Mouse (Mus musculus) kidney, embryonic 14.5 days (tissue): Measurements from ENCODE around the gene Ercc4. TPM values are rescaled to one million over a fixed set of nuclear protein-coding genes. Genes with fewer than 3 reads are reported as not detected.

Experiments
- ATAC-seq: fragments of 200-750 bp; cut with Nextera tagmentation; 2 replicates; pipeline ENCODE4 v1.8.0; 2017; ENCODE audit warnings: moderate number of reproducible peaks, mild to moderate bottlenecking, moderate TSS enrichment, moderate library complexity; ENCODE audit not compliant: low FRiP score, low TSS enrichment
- H3K27ac ChIP-seq: fragments of 300-500 bp; sonication (generic); 2 replicates; pipeline ENCODE4 v1.5.1; 2014; ENCODE audit warnings: low read depth, mild to moderate bottlenecking, low read length, moderate library complexity, mixed read lengths
- H3K27me3 ChIP-seq: fragments of 300-500 bp; sonication (generic); 2 replicates; pipeline ENCODE4 v1.6.1; 2014; ENCODE audit warnings: mild to moderate bottlenecking, low read length; ENCODE audit not compliant: control insufficient read depth, insufficient read depth
- H3K36me3 ChIP-seq: fragments of 300-500 bp; sonication (generic); 2 replicates; pipeline ENCODE4 v1.6.1; 2014; ENCODE audit warnings: low read length, mixed read lengths; ENCODE audit not compliant: control insufficient read depth, insufficient read depth
- H3K4me1 ChIP-seq: fragments of 300-500 bp; sonication (generic); 2 replicates; pipeline ENCODE4 v1.6.1; 2014; ENCODE audit warnings: low read length, mixed read lengths; ENCODE audit not compliant: control insufficient read depth, insufficient read depth
- H3K4me2 ChIP-seq: fragments of 300-500 bp; sonication (generic); replicated peaks from 2 replicates; pipeline ENCODE4 v1.6.1; 2014; ENCODE audit warnings: low read depth, mild to moderate bottlenecking, low read length
- H3K4me3 ChIP-seq: fragments of 300-500 bp; sonication (generic); 2 replicates; pipeline ENCODE4 v1.5.1; 2014; ENCODE audit warnings: mild to moderate bottlenecking, low read length
- H3K9ac ChIP-seq: fragments of 300-500 bp; sonication (generic); 2 replicates; pipeline ENCODE4 v1.6.1; 2014; ENCODE audit warnings: low read depth, mild to moderate bottlenecking, low read length, moderate library complexity
- H3K9me3 ChIP-seq: fragments of 300-500 bp; sonication (generic); 2 replicates; pipeline ENCODE4 v1.6.1; 2016; ENCODE audit warnings: low read length; ENCODE audit not compliant: control insufficient read depth
- WGBS: fragments of 180-500 bp; shearing (Covaris S2); extraction: QIAGEN DNeasy Blood & Tissue Kit; methylation state at CpG from one replicate; pipeline ENCODE4 v1.1.7; 2014; 5-methylcytosine and 5-hydroxymethylcytosine counted together
- polyA plus RNA-seq: library from polyadenylated mRNA; unstranded; fragments of >200 nt; fragmentation: Nextera tagmentation; extraction: Ambion mirVana; gene quantifications from 2 replicates; pipeline ENCODE4 v1.2.1, GENCODE M21; 2014

Gene Ercc4
- polyA plus RNA-seq, 1 experiment from 2014 or later: 16.1 TPM

DNA sequence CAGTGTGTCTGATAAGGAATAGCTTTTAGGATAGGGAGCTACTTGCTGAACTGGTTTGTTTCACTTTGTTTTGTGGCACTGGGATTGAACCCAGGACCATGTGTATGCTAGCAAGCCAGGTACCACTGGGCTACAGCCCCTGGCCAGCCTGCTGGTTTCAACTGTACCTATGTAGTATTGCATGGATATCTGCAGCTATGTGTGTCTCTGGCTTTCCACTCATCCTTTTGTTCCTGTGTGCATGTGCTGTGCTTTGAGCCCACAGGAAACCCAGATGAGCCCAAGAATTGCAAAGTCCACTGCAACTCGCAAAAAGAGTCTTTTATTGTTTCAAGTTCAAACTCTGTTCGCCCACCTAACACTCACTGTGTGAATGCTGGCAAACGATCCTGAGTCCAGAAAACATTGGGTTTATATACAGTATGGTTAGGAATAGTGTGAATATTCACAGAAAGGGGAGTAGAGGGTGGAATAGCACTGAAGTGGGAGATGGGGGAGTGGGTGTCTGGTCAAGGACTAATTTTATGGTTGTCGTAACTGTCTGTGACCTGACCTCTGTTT, 73.8 kb downstream of the Ercc4 start:
- no peak overlapping the region for H3K4me3 ChIP-seq
- no peak overlapping the region for H3K27ac ChIP-seq
- 48% methylated on average over 4 of the region's 4 CpGs for WGBS
- H3K9me3 ChIP-seq: no peaks in the 10 kb centered on the region
- H3K9ac ChIP-seq: no peak overlapping the region
- no peaks in the 10 kb centered on the region for H3K36me3 ChIP-seq
- no peak for ATAC-seq
- H3K27me3 ChIP-seq: no peaks in the 10 kb centered on the region
- H3K4me2 ChIP-seq: no peak overlapping the region
- no peaks in the 10 kb centered on the region for H3K4me1 ChIP-seq

DNA sequence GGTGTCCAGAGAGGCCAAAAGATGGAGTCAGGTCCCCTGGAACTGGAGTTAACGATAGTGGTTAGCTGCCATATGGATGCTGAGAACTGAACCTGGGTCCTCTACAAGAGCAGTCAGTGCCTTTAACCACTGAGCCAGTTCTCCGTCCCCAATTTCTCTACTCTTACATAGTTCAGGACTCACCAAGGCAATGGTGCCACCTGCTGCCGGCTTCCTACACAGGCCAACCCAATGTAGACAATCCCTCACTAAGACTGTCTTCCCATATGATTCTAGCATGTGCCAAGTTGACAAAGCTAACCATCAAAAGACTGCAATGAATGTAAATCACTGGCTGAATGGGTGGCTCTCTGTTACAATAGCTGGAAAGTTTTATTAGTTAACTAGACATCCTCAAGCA, 74.9 kb downstream of the Ercc4 start:
- H3K4me1 ChIP-seq: peaks cover 2% of the 10 kb centered on the region
- ATAC-seq: no peak
- H3K9ac ChIP-seq: no peak overlapping the region
- no peaks in the 10 kb centered on the region for H3K36me3 ChIP-seq
- no peak overlapping the region for H3K27ac ChIP-seq
- no peaks in the 10 kb centered on the region for H3K9me3 ChIP-seq
- no peak overlapping the region for H3K4me3 ChIP-seq
- WGBS: 91% methylated on average over 3 of the region's 3 CpGs
- H3K27me3 ChIP-seq: no peaks in the 10 kb centered on the region
- H3K4me2 ChIP-seq: no peak overlapping the region

DNA sequence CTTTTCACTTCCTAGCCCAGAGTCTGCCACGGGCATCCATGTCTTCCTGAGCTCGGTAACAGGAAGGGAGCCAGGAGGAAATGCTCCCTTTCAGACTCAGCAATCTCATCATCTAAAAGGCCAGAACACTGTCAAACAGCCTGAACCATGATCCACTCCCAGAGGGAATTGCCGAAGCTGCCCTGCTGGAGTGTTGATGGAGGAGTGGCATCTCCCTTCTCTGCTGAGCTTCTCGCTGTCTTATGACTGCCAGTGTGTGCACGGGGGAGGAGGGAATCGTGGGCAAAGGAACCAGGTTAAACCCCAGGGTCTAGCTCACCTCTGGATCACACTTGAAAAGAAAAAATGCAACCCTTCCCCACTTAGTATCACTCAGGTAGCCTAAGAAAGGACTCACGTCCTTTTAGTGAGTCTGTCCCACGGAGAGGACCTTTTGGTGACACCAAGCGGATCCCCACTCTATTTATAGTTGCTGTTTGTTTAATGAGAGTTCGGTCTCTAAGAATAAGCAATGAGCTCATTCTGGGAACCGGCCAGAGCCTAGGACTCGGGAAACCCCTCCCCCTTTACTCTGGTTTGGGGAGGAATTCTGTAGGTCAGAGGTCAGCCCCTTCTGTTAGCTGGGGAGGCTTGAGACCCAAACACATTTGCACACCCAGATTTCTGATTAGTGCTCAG, 80.1 kb downstream of the Ercc4 start:
- H3K4me1 ChIP-seq: peaks cover 9% of the 10 kb centered on the region
- no peaks in the 10 kb centered on the region for H3K36me3 ChIP-seq
- 32% methylated on average over 12 of the region's 12 CpGs for WGBS
- no peak overlapping the region for H3K4me2 ChIP-seq
- H3K27me3 ChIP-seq: no peaks in the 10 kb centered on the region
- ATAC-seq: no peak
- H3K9me3 ChIP-seq: no peaks in the 10 kb centered on the region
- no peak overlapping the region for H3K9ac ChIP-seq
- H3K27ac ChIP-seq: no peak overlapping the region
- H3K4me3 ChIP-seq: no peak overlapping the region

DNA sequence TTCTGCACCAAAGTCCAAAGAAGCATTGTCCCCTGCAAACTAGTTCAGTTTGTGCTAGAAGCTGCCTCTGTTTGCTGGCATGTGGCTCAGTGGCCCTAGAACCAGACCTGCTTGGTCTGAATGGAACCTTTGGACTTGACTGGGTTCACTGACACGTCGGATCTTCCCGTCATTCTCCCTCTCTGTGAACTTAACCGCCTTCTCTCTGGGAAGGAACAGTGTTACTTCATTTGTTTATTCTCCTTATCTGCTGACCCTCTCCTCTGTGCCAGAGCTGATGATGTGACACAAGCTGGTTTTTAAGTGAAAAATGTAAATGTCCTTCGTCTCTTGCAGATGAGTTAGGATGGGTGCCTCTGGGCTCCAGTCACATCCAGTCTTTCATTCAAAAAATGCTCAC, 81.0 kb downstream of the Ercc4 start:
- Histone ChIP-seq H3K9ac (no peak overlapping the region), H3K9me3 (no peaks in the 10 kb centered on the region), H3K27ac (no peak overlapping the region), H3K27me3 (no peaks in the 10 kb centered on the region), H3K4me3 (no peak overlapping the region), H3K4me2 (no peak overlapping the region), H3K36me3 (no peaks in the 10 kb centered on the region), H3K4me1 (peaks cover 9% of the 10 kb centered on the region)
- no peak for ATAC-seq
- 68% methylated on average over 5 of the region's 5 CpGs for WGBS

DNA sequence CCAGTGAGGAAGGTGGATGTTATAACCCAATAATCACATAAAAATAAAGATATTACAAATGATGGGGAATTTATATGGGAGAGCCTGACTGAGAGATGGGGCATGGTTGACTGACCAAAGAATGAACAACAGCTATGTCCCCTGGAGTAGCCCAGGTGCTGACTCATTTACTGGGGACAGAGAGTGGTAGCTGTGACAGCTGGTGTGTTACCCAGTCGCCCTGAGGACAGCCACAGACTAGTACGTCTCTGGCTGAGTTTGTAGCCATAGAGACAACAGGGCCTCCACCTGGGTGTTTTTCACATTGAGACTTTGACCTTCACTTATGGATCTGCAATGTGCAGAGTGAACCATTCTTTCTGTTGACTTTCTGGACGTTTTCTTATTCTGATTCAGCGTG, 81.7 kb downstream of the Ercc4 start:
- H3K27ac ChIP-seq: no peak overlapping the region
- WGBS: 70% methylated on average over 4 of the region's 4 CpGs
- no peaks in the 10 kb centered on the region for H3K36me3 ChIP-seq
- no peak for ATAC-seq
- no peak overlapping the region for H3K9ac ChIP-seq
- no peaks in the 10 kb centered on the region for H3K9me3 ChIP-seq
- H3K4me1 ChIP-seq: peaks cover 9% of the 10 kb centered on the region
- H3K4me3 ChIP-seq: no peak overlapping the region
- no peaks in the 10 kb centered on the region for H3K27me3 ChIP-seq
- H3K4me2 ChIP-seq: no peak overlapping the region

DNA sequence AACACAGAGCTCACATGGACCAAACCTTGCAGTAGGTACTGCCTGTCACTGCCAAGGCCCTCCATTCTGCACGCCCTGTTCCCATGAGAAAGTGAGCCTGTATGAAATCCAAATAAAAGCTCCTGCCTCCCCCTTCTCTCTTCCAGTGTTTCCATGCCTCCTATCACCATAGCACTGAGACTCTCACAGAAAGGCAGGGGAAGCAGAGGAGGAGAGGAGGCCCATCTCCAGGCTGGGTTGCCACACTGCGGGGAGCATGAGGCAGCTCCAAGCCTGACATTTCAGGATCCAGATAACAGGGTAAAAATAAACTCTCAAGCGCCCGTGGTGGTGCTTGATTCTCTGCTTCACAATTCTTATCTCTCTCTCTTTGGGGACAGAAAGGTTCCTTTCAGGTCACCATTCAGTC, 84.2 kb downstream of the Ercc4 start:
- WGBS: 73% methylated on average over 4 of the region's 4 CpGs
- no peak overlapping the region for H3K27ac ChIP-seq
- no peak for ATAC-seq
- no peaks in the 10 kb centered on the region for H3K27me3 ChIP-seq
- H3K4me2 ChIP-seq: no peak overlapping the region
- peaks cover 17% of the 10 kb centered on the region for H3K4me1 ChIP-seq
- H3K4me3 ChIP-seq: no peak overlapping the region
- H3K36me3 ChIP-seq: no peaks in the 10 kb centered on the region
- H3K9me3 ChIP-seq: no peaks in the 10 kb centered on the region
- no peak overlapping the region for H3K9ac ChIP-seq

DNA sequence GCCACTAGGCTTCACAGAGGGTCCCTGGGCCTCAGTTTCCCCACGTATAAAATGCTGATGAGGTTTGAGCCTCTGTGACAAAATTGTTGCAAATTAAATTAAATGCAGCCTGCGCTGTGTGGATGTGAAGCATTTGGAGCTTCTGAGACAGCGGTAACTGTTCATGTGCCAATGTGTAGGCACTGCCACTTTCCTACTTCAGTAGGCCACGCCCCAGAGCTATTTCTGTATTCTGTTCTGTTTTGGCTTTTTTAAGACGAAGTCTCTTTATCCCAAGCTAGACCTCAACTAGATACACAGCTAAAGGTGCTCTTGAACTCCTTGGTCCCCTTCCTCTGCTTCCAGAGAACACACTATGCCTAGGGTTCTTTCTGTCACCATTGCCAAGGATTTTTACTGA, 85.4 kb downstream of the Ercc4 start:
- WGBS: 94% methylated on average over 5 of the region's 5 CpGs
- Histone ChIP-seq H3K9me3 (no peaks in the 10 kb centered on the region), H3K27me3 (no peaks in the 10 kb centered on the region), H3K27ac (no peak overlapping the region), H3K36me3 (no peaks in the 10 kb centered on the region), H3K4me3 (no peak overlapping the region), H3K4me1 (peaks cover 11% of the 10 kb centered on the region), H3K4me2 (no peak overlapping the region), H3K9ac (no peak overlapping the region)
- ATAC-seq: no peak

DNA sequence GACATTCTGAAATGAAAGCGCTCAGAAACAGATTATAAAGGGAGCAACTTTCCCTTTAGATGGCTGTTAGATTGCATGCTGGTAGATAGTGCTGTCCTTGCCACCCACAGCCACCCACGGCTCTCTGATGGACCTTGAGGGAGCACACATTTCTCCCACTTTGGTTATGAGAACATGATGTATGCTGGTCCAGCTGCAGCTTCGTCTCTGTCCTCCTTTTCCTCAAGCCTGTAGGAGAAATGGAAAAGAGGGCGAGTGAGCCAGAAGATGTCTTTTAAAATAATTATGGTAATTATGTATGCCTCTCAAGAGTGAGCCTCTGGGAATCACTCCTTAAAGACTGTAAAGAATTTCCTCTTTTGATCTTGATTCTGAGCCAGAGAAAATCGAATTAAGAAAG, 87.1 kb downstream of the Ercc4 start:
- WGBS: 53% methylated on average over 5 of the region's 5 CpGs
- no peak overlapping the region for H3K27ac ChIP-seq
- no peak for ATAC-seq

DNA sequence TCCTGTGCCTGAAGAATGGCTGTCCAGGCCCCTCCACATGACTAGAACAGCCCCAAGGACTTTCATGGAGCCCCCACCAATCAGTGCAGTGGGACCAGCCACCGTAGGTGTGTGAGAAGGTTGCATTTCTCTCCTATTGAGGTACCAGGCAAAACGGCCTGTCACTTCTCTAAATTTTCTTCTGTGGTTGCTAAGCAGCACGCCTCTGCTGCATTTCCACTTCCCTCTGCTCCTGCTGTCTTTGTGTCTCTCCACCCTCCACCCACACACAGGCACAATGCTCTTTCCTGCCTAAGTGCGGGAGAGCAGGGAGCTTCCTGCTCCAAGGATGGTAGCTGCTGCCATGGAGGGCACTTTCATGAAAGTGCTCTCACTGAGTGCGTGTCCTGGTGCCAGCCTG, 87.8 kb downstream of the Ercc4 start:
- H3K27me3 ChIP-seq: no peaks in the 10 kb centered on the region
- 47% methylated on average over 5 of the region's 5 CpGs for WGBS
- no peak for ATAC-seq
- H3K36me3 ChIP-seq: no peaks in the 10 kb centered on the region
- no peak overlapping the region for H3K9ac ChIP-seq
- no peak overlapping the region for H3K4me2 ChIP-seq
- no peak overlapping the region for H3K4me3 ChIP-seq
- no peaks in the 10 kb centered on the region for H3K9me3 ChIP-seq
- H3K4me1 ChIP-seq: peaks cover 9% of the 10 kb centered on the region
- H3K27ac ChIP-seq: no peak overlapping the region

More for the DNA sequence above, 87.1 kb downstream of the Ercc4 start:
- Histone ChIP-seq H3K27me3 (no peaks in the 10 kb centered on the region), H3K4me2 (no peak overlapping the region), H3K4me3 (no peak overlapping the region), H3K9me3 (no peaks in the 10 kb centered on the region), H3K9ac (no peak overlapping the region), H3K4me1 (peaks cover 9% of the 10 kb centered on the region), H3K36me3 (no peaks in the 10 kb centered on the region)
